Mouse (Mus musculus) embryonic facial prominence, embryonic 15.5 days (tissue): ENCODE data around the gene Bend4. TPM values are rescaled to one million over a fixed set of nuclear protein-coding genes. Genes with fewer than 3 reads are reported as not detected.

ENCODE experiments used
- ATAC-seq: fragments of 200-750 bp; cut with Nextera tagmentation; 2 replicates; pipeline ENCODE4 v1.8.0; 2017; ENCODE audit warnings: low read depth, moderate TSS enrichment; ENCODE audit not compliant: insufficient number of reproducible peaks, low FRiP score, low TSS enrichment
- H3K27ac ChIP-seq: fragments of 300-500 bp; sonication (generic); replicated peaks from 2 replicates; pipeline ENCODE4 v1.5.1; 2015; ENCODE audit warnings: mild to moderate bottlenecking, inconsistent platforms
- H3K27me3 ChIP-seq: fragments of 300-500 bp; sonication (generic); 2 replicates; pipeline ENCODE4 v1.6.1; 2015; ENCODE audit warnings: inconsistent platforms
- H3K36me3 ChIP-seq: fragments of 300-500 bp; sonication (generic); 2 replicates; pipeline ENCODE4 v1.6.1; 2015; ENCODE audit warnings: mild to moderate bottlenecking, inconsistent platforms
- H3K4me1 ChIP-seq: fragments of 300-500 bp; sonication (generic); 2 replicates; pipeline ENCODE4 v1.6.1; 2015; ENCODE audit warnings: inconsistent platforms
- H3K4me2 ChIP-seq: fragments of 300-500 bp; sonication (generic); replicated peaks from 2 replicates; pipeline ENCODE4 v1.6.1; 2015; ENCODE audit warnings: mild to moderate bottlenecking, inconsistent platforms
- H3K4me3 ChIP-seq: fragments of 300-500 bp; sonication (generic); replicated peaks from 2 replicates; pipeline ENCODE4 v1.5.1; 2015; ENCODE audit warnings: mild to moderate bottlenecking, inconsistent platforms
- H3K9ac ChIP-seq: fragments of 300-500 bp; sonication (generic); 2 replicates; pipeline ENCODE4 v1.6.1; 2015; ENCODE audit warnings: inconsistent platforms
- H3K9me3 ChIP-seq: fragments of 300-500 bp; sonication (generic); replicated peaks from 2 replicates; pipeline ENCODE4 v1.6.1; 2016; ENCODE audit warnings: inconsistent platforms
- WGBS: fragments of 180-500 bp; shearing (Covaris S2); methylation state at CpG from one replicate; pipeline ENCODE4 v1.1.7; 2015; 5-methylcytosine and 5-hydroxymethylcytosine counted together
- polyA plus RNA-seq: library from polyadenylated mRNA; unstranded; fragments of >200 nt; fragmentation: Nextera tagmentation; extraction: Ambion mirVana; gene quantifications from 2 replicates; pipeline ENCODE4 v1.2.1, GENCODE M21; 2015

Bend4 gene
- polyA plus RNA-seq, 1 experiment from 2014 or later, result 2.7 TPM

GRCm38 (mm10) chr5:67444217-67445050, 16.3 kb upstream of the Bend4 start:
- no peaks in the 10 kb centered on the region for H3K36me3 ChIP-seq
- no peaks in the 10 kb centered on the region for H3K9me3 ChIP-seq
- 17% methylated on average over 17 of the region's 17 CpGs for WGBS
- no peak overlapping the region for H3K9ac ChIP-seq
- peaks cover 3% of the 10 kb centered on the region; the same call in 1 of the 2 replicates for H3K27me3 ChIP-seq
- no peaks in the 10 kb centered on the region for H3K4me1 ChIP-seq
- no peak; the same call in 1 of the 2 replicates for ATAC-seq
- H3K27ac ChIP-seq, result no peak overlapping the region
- H3K4me3 ChIP-seq, result no peak overlapping the region
- no peak overlapping the region for H3K4me2 ChIP-seq

DNA sequence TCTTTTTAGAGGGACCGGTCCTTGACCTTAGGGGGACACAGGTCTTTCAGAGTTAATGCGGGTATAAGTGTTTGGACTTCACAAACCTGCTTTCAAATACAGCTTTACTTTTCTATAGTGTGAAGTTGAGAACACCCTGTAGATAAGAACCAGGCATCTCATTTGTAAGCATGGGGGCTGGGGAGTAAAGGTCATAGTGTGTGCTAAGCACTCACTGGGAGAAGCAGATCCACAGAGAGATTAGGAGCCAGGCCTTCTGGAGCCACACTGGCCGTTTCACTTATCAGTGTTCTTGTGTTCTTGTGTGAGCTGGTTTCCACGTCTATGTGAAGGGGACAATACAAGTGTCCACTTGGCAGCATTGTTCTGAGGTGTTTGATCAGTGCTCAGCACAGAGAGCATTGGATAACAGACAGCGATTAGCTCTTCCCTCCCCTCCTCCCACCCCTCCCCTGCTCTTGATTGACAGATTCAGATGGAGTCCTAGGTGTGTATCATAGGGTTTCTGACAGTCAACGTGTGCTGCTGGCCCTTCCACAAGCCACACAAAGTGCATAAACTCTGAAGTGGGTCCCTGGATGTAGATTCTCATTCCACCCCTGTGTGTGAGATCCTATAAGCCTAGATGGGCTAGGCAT, 14.8 kb upstream of the Bend4 start:
- H3K9ac ChIP-seq, result no peak overlapping the region
- no peak overlapping the region for H3K27ac ChIP-seq
- H3K36me3 ChIP-seq, result no peaks in the 10 kb centered on the region
- no peak overlapping the region for H3K4me3 ChIP-seq
- no peaks in the 10 kb centered on the region for H3K9me3 ChIP-seq
- no peak overlapping the region for H3K4me2 ChIP-seq
- peaks cover 3% of the 10 kb centered on the region; the same call in 1 of the 2 replicates for H3K27me3 ChIP-seq
- ATAC-seq, result no peak
- no peaks in the 10 kb centered on the region for H3K4me1 ChIP-seq
- 57% methylated on average over 6 of the region's 6 CpGs for WGBS

DNA sequence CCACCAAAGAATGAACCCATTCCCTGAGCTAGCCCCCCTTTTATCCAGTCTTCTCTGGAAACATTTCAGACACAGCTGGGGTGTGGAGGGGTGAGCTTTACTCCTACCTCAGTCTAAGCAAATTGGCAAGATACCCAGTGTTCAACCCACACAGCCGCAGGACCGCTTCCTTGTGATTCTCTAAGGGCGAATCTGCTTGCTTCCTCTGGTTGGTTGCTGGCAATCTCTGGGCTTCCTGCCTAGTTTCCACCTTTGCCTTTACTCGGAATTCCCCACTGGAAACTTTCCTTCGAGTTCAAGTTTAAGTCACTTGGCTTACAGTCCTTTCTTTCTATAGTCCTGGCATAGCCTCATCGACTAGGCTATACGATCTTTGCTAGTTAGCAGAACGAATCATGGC, 12.5 kb upstream of the Bend4 start:
- H3K36me3 ChIP-seq, result no peaks in the 10 kb centered on the region
- peaks cover 3% of the 10 kb centered on the region; the same call in 1 of the 2 replicates for H3K27me3 ChIP-seq
- H3K4me2 ChIP-seq, result no peak overlapping the region
- H3K9me3 ChIP-seq, result no peaks in the 10 kb centered on the region
- H3K27ac ChIP-seq, result no peak overlapping the region
- 73% methylated on average over 8 of the region's 8 CpGs for WGBS
- no peaks in the 10 kb centered on the region for H3K4me1 ChIP-seq
- H3K9ac ChIP-seq, result no peak overlapping the region
- no peak for ATAC-seq
- no peak overlapping the region for H3K4me3 ChIP-seq

DNA sequence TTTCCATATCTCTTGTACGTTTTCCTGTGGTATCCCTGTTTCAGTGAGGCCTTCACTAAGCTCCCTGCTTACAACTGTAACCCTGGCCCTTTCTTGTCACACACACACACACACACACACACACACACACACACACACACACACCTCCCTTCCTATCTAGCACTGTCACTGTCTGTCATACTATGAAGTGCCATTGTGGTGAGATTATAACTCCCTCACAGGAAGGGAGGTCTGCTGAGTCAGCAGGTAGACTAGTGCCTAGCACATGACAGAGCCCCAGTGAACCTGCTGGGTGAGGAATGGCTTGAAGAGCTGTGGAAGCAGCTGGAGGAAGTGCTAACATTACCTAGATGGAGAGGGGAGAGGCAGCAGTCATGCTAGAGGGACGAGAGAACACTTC, 9.3 kb upstream of the Bend4 start:
- Histone ChIP-seq H3K27me3 (no peaks in the 10 kb centered on the region), H3K4me1 (no peaks in the 10 kb centered on the region), H3K4me2 (no peak overlapping the region), H3K4me3 (no peak overlapping the region), H3K9ac (no peak overlapping the region), H3K36me3 (no peaks in the 10 kb centered on the region), H3K27ac (no peak overlapping the region), H3K9me3 (no peaks in the 10 kb centered on the region)
- ATAC-seq, result no peak
- WGBS, result 34% methylated on average over 2 of the region's 2 CpGs

DNA sequence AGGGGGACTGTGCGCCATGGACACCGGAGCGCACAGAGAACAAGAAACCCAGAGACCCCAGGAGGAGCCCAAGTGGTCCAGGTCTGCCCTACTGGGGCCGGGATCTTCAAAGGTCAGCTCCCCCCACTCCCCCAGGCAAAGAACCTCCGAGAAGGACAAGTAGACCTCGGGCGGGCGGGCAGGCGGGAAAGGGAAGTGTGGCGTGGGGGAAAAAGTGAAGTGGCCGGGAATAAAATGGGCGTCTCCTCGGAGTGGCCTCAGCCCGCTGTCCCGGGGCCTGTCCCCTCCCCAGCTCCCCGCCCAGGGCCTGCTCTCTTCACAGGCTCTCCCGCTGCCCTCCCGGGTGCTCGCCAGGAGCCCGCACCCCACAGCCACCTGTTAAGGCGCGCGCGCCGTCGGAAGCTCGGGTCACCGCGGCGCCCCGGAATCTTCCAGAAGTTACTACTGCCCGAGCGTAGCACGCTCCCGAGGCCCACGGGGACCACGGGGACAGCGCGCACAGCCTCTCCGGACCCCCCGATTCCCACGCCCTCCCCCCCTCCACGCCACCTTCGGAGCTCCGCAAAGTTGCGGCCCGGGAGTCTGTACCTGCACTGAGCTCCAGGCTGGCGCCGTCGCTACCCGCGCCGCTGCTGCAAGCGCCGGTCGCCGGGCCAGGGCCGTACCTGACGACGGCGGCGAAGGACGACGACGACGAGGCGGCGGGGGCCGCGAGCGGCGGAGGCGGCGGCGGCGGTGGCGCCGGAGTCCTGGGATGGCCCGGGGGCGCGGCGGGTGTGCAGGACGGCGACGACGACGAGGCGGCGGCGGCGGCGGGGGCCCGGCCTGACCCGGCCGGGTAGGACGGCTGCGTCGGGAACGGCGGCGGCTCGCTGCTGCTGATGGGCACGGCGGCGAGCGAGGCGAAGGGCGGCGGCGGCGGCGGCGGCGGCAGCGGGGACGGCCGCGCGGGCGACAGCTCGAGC, 1.4 kb downstream of the Bend4 start:
- Histone ChIP-seq H3K4me1 (peaks cover 12% of the 10 kb centered on the region), H3K4me2 (peak overlapping the region; percentile 94), H3K9me3 (no peaks in the 10 kb centered on the region), H3K36me3 (no peaks in the 10 kb centered on the region), H3K27ac (no peak overlapping the region), H3K4me3 (peak overlapping the region; percentile 67), H3K27me3 (peaks cover 21% of the 10 kb centered on the region), H3K9ac (peak overlapping the region; percentile 44)
- WGBS, result 2% methylated on average over 75 of the region's 121 CpGs
- ATAC-seq, result peak; percentile 45

DNA sequence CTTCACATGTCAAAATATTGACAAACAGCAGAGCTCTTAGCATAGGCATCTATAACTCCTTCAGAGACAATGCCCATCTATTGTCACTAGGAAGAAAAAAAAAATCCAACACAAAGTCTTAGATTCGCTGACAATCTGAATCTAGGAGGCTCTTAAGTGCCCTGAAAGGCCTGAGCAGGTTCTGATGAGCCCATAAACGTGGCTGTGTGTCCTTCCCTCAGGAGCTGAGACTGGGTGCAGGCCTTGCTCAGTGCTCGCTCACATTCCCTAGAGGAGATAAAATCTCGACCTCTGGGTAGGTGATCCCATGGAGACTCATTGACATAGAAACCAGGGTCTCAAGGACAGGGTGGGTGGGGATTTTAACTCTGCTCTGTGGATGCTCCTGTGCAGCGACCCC, 2.1 kb downstream of the Bend4 start:
- Histone ChIP-seq H3K4me1 (peaks cover 12% of the 10 kb centered on the region), H3K9me3 (no peaks in the 10 kb centered on the region), H3K4me3 (peak overlapping the region; percentile 67), H3K36me3 (no peaks in the 10 kb centered on the region), H3K4me2 (peak overlapping the region; percentile 94), H3K9ac (no peak overlapping the region), H3K27ac (no peak overlapping the region), H3K27me3 (peaks cover 21% of the 10 kb centered on the region)
- WGBS, result 25% methylated on average over 5 of the region's 5 CpGs
- no peak for ATAC-seq

GRCm38 (mm10) chr5:67424636-67425035, 3.5 kb downstream of the Bend4 start:
- Histone ChIP-seq H3K4me3 (no peak overlapping the region), H3K27ac (no peak overlapping the region), H3K9ac (no peak overlapping the region), H3K27me3 (peaks cover 21% of the 10 kb centered on the region), H3K36me3 (no peaks in the 10 kb centered on the region), H3K4me1 (peaks cover 12% of the 10 kb centered on the region), H3K9me3 (no peaks in the 10 kb centered on the region), H3K4me2 (no peak overlapping the region)
- 48% methylated on average over 3 of the region's 3 CpGs for WGBS
- ATAC-seq, result no peak

DNA sequence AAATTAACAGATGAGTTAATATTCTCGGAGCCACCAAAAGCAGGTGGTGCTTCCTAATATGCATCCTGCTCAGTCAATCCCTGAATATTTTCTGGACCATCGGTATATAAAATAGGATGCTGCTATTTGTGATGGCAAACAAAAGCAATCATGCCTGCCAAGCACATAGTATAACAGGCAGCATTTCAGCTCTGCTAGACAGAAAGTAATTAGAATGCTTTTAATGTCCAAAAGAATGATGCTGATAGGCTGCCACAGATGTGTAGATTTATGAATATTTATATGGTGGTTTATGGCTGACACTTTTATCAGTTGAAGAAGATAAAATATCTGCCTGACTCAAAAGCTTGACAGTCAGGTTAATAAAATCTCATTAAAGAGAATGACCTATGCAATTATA, 4.1 kb downstream of the Bend4 start:
- no peak overlapping the region for H3K27ac ChIP-seq
- no peaks in the 10 kb centered on the region for H3K9me3 ChIP-seq
- no peak for ATAC-seq
- 94% methylated on average over 2 of the region's 2 CpGs for whole genome bisulfite sequencing
- H3K4me2 ChIP-seq, result no peak overlapping the region
- peaks cover 12% of the 10 kb centered on the region for H3K4me1 ChIP-seq
- H3K27me3 ChIP-seq, result peaks cover 21% of the 10 kb centered on the region
- H3K9ac ChIP-seq, result no peak overlapping the region
- no peaks in the 10 kb centered on the region for H3K36me3 ChIP-seq
- H3K4me3 ChIP-seq, result no peak overlapping the region

DNA sequence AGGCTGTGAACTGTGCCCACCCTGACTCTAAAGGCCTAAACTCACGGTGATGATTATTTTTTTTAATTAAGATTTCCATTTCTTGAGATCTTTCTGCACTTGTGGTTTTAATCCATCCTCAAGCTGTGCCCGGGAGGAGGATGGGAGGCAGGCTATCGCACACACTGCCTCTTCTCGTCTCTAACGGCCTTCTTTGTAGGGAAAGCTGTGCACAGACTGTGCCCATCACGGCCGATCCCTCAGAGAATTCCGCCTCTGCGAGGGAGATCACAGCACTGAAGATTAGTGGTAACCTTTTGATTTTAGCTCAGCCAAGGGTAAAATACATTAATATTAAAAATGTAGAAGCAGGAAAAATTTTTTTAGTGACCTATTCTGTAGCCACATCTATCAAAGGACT, 4.8 kb downstream of the Bend4 start:
- H3K27me3 ChIP-seq, result peaks cover 21% of the 10 kb centered on the region
- no peak overlapping the region for H3K27ac ChIP-seq
- no peaks in the 10 kb centered on the region for H3K36me3 ChIP-seq
- H3K9me3 ChIP-seq, result no peaks in the 10 kb centered on the region
- H3K9ac ChIP-seq, result no peak overlapping the region
- no peak overlapping the region for H3K4me3 ChIP-seq
- WGBS, result 68% methylated on average over 9 of the region's 9 CpGs
- no peak for ATAC-seq
- no peak overlapping the region for H3K4me2 ChIP-seq
- peaks cover 12% of the 10 kb centered on the region for H3K4me1 ChIP-seq

GRCm38 (mm10) chr5:67419407-67419806, 8.7 kb downstream of the Bend4 start:
- WGBS, result 72% methylated on average over 4 of the region's 4 CpGs
- Histone ChIP-seq H3K4me1 (no peaks in the 10 kb centered on the region), H3K36me3 (no peaks in the 10 kb centered on the region), H3K9ac (no peak overlapping the region), H3K4me3 (no peak overlapping the region), H3K4me2 (no peak overlapping the region), H3K27me3 (no peaks in the 10 kb centered on the region), H3K27ac (no peak overlapping the region), H3K9me3 (no peaks in the 10 kb centered on the region)
- ATAC-seq, result no peak

DNA sequence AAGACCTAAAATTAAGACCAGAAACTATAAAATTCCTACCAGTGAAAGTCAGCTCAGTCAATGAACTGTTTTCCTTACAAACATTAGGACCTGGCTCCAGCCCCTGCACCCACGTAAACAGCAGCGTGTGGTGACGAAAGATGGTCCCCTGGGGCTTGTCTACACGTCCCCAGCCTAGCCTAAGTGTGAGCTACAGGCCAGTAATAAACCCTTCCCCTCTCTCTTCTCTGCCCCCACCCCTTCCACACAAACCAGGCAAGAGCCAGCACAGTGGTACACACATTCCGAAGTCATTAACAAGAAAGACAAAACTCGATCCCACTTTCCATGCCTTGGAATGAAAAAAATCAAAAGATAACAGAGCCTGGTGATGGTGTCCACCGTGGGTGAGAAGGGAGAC, 16.6 kb downstream of the Bend4 start:
- Histone ChIP-seq H3K36me3 (no peaks in the 10 kb centered on the region), H3K9ac (no peak overlapping the region), H3K27ac (no peak overlapping the region), H3K4me3 (no peak overlapping the region), H3K27me3 (no peaks in the 10 kb centered on the region), H3K4me1 (no peaks in the 10 kb centered on the region), H3K4me2 (no peak overlapping the region), H3K9me3 (no peaks in the 10 kb centered on the region)
- no peak for ATAC-seq
- WGBS, result 56% methylated on average over 7 of the region's 7 CpGs
